Mouse (Mus musculus): ENCODE results near the gene Dlg2. TPM values are rescaled to one million over a fixed set of nuclear protein-coding genes. Genes with fewer than 3 reads are reported as not detected.

Dlg2 gene
- polyA plus RNA-seq, 1 experiment from 2014 or later: 4.3 TPM

GRCm38 (mm10) chr7:92423017-92423416, 1946.5 kb downstream of the Dlg2 start:
- Histone ChIP-seq H3K4me3 (replicated peaks; ENCODE audit: low read length) (no peak overlapping the region), H3K36me3 (ENCODE audit: control insufficient read depth, insufficient read depth, low read length) (no peaks in the 10 kb centered on the region), H3K27me3 (ENCODE audit: control insufficient read depth, insufficient read depth, low read length) (no peaks in the 10 kb centered on the region), H3K4me2 (ENCODE audit: low read depth, low read length) (no peak overlapping the region), H3K27ac (ENCODE audit: low read length) (no peak overlapping the region), H3K4me1 (ENCODE audit: control insufficient read depth, insufficient read depth, low read length) (no peaks in the 10 kb centered on the region), H3K9ac (ENCODE audit: low read length) (no peak overlapping the region), H3K9me3 (replicated peaks; ENCODE audit: control insufficient read depth, low read length) (no peaks in the 10 kb centered on the region)
- 88% methylated on average over 3 of the region's 3 CpGs for WGBS
- no peak for ATAC-seq (ENCODE audit: insufficient read depth, low FRiP score)

GRCm38 (mm10) chr7:92424703-92425102, 1948.2 kb downstream of the Dlg2 start:
- H3K27ac ChIP-seq (ENCODE audit: low read length): no peak overlapping the region
- no peaks in the 10 kb centered on the region for H3K4me1 ChIP-seq (ENCODE audit: control insufficient read depth, insufficient read depth, low read length)
- no peaks in the 10 kb centered on the region for H3K36me3 ChIP-seq (ENCODE audit: control insufficient read depth, insufficient read depth, low read length)
- no peaks in the 10 kb centered on the region for H3K9me3 ChIP-seq (replicated peaks; ENCODE audit: control insufficient read depth, low read length)
- no peak overlapping the region for H3K4me2 ChIP-seq (ENCODE audit: low read depth, low read length)
- H3K4me3 ChIP-seq (replicated peaks; ENCODE audit: low read length): no peak overlapping the region
- no peak overlapping the region for H3K9ac ChIP-seq (ENCODE audit: low read length)
- WGBS: 72% methylated on average over 3 of the region's 3 CpGs
- no peaks in the 10 kb centered on the region for H3K27me3 ChIP-seq (ENCODE audit: control insufficient read depth, insufficient read depth, low read length)
- no peak for ATAC-seq (ENCODE audit: insufficient read depth, low FRiP score)

- H3K36me3 ChIP-seq (ENCODE audit: control insufficient read depth, insufficient read depth, low read length): no peaks in the 10 kb centered on the region
- WGBS: 63% methylated on average over 4 of the region's 4 CpGs
- no peak overlapping the region for H3K4me2 ChIP-seq (ENCODE audit: low read depth, low read length)
- no peak for ATAC-seq (ENCODE audit: insufficient read depth, low FRiP score)
- H3K4me1 ChIP-seq (ENCODE audit: control insufficient read depth, insufficient read depth, low read length): no peaks in the 10 kb centered on the region
- no peak overlapping the region for H3K9ac ChIP-seq (ENCODE audit: low read length)
- no peak overlapping the region for H3K4me3 ChIP-seq (replicated peaks; ENCODE audit: low read length)
- H3K27me3 ChIP-seq (ENCODE audit: control insufficient read depth, insufficient read depth, low read length): no peaks in the 10 kb centered on the region
- no peak overlapping the region for H3K27ac ChIP-seq (ENCODE audit: low read length)
- H3K9me3 ChIP-seq (replicated peaks; ENCODE audit: control insufficient read depth, low read length): no peaks in the 10 kb centered on the region
Observed at GRCm38 (mm10) chr7:92427280-92427679, 1950.8 kb downstream of the Dlg2 start.

- Histone ChIP-seq H3K9me3 (replicated peaks; ENCODE audit: control insufficient read depth, low read length) (no peaks in the 10 kb centered on the region), H3K9ac (ENCODE audit: low read length) (no peak overlapping the region), H3K27me3 (ENCODE audit: control insufficient read depth, insufficient read depth, low read length) (no peaks in the 10 kb centered on the region), H3K4me2 (ENCODE audit: low read depth, low read length) (no peak overlapping the region), H3K27ac (ENCODE audit: low read length) (no peak overlapping the region), H3K4me3 (replicated peaks; ENCODE audit: low read length) (no peak overlapping the region), H3K4me1 (ENCODE audit: control insufficient read depth, insufficient read depth, low read length) (no peaks in the 10 kb centered on the region), H3K36me3 (ENCODE audit: control insufficient read depth, insufficient read depth, low read length) (no peaks in the 10 kb centered on the region)
- 56% methylated on average over 5 of the region's 5 CpGs for WGBS
- ATAC-seq (ENCODE audit: insufficient read depth, low FRiP score): no peak
Observed at GRCm38 (mm10) chr7:92428629-92429028, 1952.2 kb downstream of the Dlg2 start.

GRCm38 (mm10) chr7:92430254-92430653, 1953.8 kb downstream of the Dlg2 start:
- Histone ChIP-seq H3K4me2 (ENCODE audit: low read depth, low read length) (no peak overlapping the region), H3K4me3 (replicated peaks; ENCODE audit: low read length) (no peak overlapping the region), H3K27me3 (ENCODE audit: control insufficient read depth, insufficient read depth, low read length) (no peaks in the 10 kb centered on the region), H3K36me3 (ENCODE audit: control insufficient read depth, insufficient read depth, low read length) (no peaks in the 10 kb centered on the region), H3K9me3 (replicated peaks; ENCODE audit: control insufficient read depth, low read length) (no peaks in the 10 kb centered on the region), H3K9ac (ENCODE audit: low read length) (no peak overlapping the region), H3K27ac (ENCODE audit: low read length) (no peak overlapping the region), H3K4me1 (ENCODE audit: control insufficient read depth, insufficient read depth, low read length) (no peaks in the 10 kb centered on the region)
- WGBS: 65% methylated on average over 2 of the region's 2 CpGs
- no peak for ATAC-seq (ENCODE audit: insufficient read depth, low FRiP score)

- Histone ChIP-seq H3K27ac (ENCODE audit: low read length) (no peak overlapping the region), H3K4me1 (ENCODE audit: control insufficient read depth, insufficient read depth, low read length) (0 out of 2 replicates have a peak, but pooled peaks cover 3% of the 10 kb centered on the region), H3K36me3 (ENCODE audit: control insufficient read depth, insufficient read depth, low read length) (no peaks in the 10 kb centered on the region), H3K4me2 (ENCODE audit: low read depth, low read length) (no peak overlapping the region), H3K27me3 (ENCODE audit: control insufficient read depth, insufficient read depth, low read length) (no peaks in the 10 kb centered on the region), H3K9me3 (replicated peaks; ENCODE audit: control insufficient read depth, low read length) (no peaks in the 10 kb centered on the region), H3K4me3 (replicated peaks; ENCODE audit: low read length) (no peak overlapping the region), H3K9ac (ENCODE audit: low read length) (no peak overlapping the region)
- WGBS: 92% methylated on average over 2 of the region's 2 CpGs
- ATAC-seq (ENCODE audit: insufficient read depth, low FRiP score): no peak
Observed at GRCm38 (mm10) chr7:92437168-92437567, 1960.7 kb downstream of the Dlg2 start.

GRCm38 (mm10) chr7:92439503-92440487, 1963.3 kb downstream of the Dlg2 start:
- Histone ChIP-seq H3K4me3 (replicated peaks; ENCODE audit: low read length) (no peak overlapping the region), H3K27me3 (ENCODE audit: control insufficient read depth, insufficient read depth, low read length) (no peaks in the 10 kb centered on the region), H3K27ac (ENCODE audit: low read length) (no peak overlapping the region), H3K4me1 (ENCODE audit: control insufficient read depth, insufficient read depth, low read length) (0 out of 2 replicates have a peak, but pooled peaks cover 3% of the 10 kb centered on the region), H3K4me2 (ENCODE audit: low read depth, low read length) (no peak overlapping the region), H3K9ac (ENCODE audit: low read length) (no peak overlapping the region), H3K36me3 (ENCODE audit: control insufficient read depth, insufficient read depth, low read length) (no peaks in the 10 kb centered on the region), H3K9me3 (replicated peaks; ENCODE audit: control insufficient read depth, low read length) (no peaks in the 10 kb centered on the region)
- 76% methylated on average over 8 of the region's 8 CpGs for WGBS
- ATAC-seq (ENCODE audit: insufficient read depth, low FRiP score): no peak

GRCm38 (mm10) chr7:92441611-92442010, 1965.1 kb downstream of the Dlg2 start:
- H3K4me3 ChIP-seq (replicated peaks; ENCODE audit: low read length): no peak overlapping the region
- no peak overlapping the region for H3K4me2 ChIP-seq (ENCODE audit: low read depth, low read length)
- H3K9ac ChIP-seq (ENCODE audit: low read length): no peak overlapping the region
- no peaks in the 10 kb centered on the region for H3K9me3 ChIP-seq (replicated peaks; ENCODE audit: control insufficient read depth, low read length)
- H3K27me3 ChIP-seq (ENCODE audit: control insufficient read depth, insufficient read depth, low read length): no peaks in the 10 kb centered on the region
- no peaks in the 10 kb centered on the region for H3K36me3 ChIP-seq (ENCODE audit: control insufficient read depth, insufficient read depth, low read length)
- ATAC-seq (ENCODE audit: insufficient read depth, low FRiP score): no peak
- 0 out of 2 replicates have a peak, but pooled peaks cover 3% of the 10 kb centered on the region for H3K4me1 ChIP-seq (ENCODE audit: control insufficient read depth, insufficient read depth, low read length)
- H3K27ac ChIP-seq (ENCODE audit: low read length): no peak overlapping the region

- WGBS: 83% methylated on average over 4 of the region's 4 CpGs
- Histone ChIP-seq H3K4me2 (ENCODE audit: low read depth, low read length) (no peak overlapping the region), H3K9me3 (replicated peaks; ENCODE audit: control insufficient read depth, low read length) (no peaks in the 10 kb centered on the region), H3K4me3 (replicated peaks; ENCODE audit: low read length) (no peak overlapping the region), H3K9ac (ENCODE audit: low read length) (no peak overlapping the region), H3K27ac (ENCODE audit: low read length) (no peak overlapping the region), H3K4me1 (ENCODE audit: control insufficient read depth, insufficient read depth, low read length) (0 out of 2 replicates have a peak, but pooled peaks cover 3% of the 10 kb centered on the region), H3K36me3 (ENCODE audit: control insufficient read depth, insufficient read depth, low read length) (no peaks in the 10 kb centered on the region), H3K27me3 (ENCODE audit: control insufficient read depth, insufficient read depth, low read length) (no peaks in the 10 kb centered on the region)
- no peak for ATAC-seq (ENCODE audit: insufficient read depth, low FRiP score)
Observed at GRCm38 (mm10) chr7:92442082-92442481, 1965.6 kb downstream of the Dlg2 start.
